Mouse (Mus musculus) cerebellum, adult 8-10 months (tissue): ENCODE results near the gene Aqp12.
"Not testable (repeated sequence)": the region's sequence is repeated elsewhere in the genome, so short reads cannot be mapped to it uniquely, and the experiment has no call there.

ENCODE experiments used
- DNase-seq: peaks from one replicate; pipeline ENCODE4 v3.0.0; 2022

Aqp12 gene

GRCm38 (mm10) chr1:93006061-93006460 is at the start of gene Aqp12:
Gene Aqp12, plus strand, starts transcription at chr1:93006334.
- DNase-seq: no peak

GRCm38 (mm10) chr1:92956571-92957335 is 49.4 kb upstream of the Aqp12 start:
- DNase-seq: peak; percentile 67

GRCm38 (mm10) chr1:92958999-92959398 is 47.1 kb upstream of the Aqp12 start:
- DNase-seq: no peak

- DNase-seq: not testable (repeated sequence)
These were observed 35.3 kb upstream of the Aqp12 start for GRCm38 (mm10) chr1:92970791-92971190.

GRCm38 (mm10) chr1:92971879-92972795 is 34.0 kb upstream of the Aqp12 start:
- DNase-seq: no peak

- DNase-seq: no peak
These were observed 33.3 kb upstream of the Aqp12 start for GRCm38 (mm10) chr1:92972854-92973253.

GRCm38 (mm10) chr1:92976141-92976566 is 30.0 kb upstream of the Aqp12 start:
- DNase-seq: no peak

GRCm38 (mm10) chr1:92978645-92979044 is 27.5 kb upstream of the Aqp12 start:
- DNase-seq: no peak

- DNase-seq: no peak
These were observed 27.0 kb upstream of the Aqp12 start for GRCm38 (mm10) chr1:92979073-92979602.

- no peak for DNase-seq
These were observed 24.9 kb upstream of the Aqp12 start for GRCm38 (mm10) chr1:92981056-92981845.

GRCm38 (mm10) chr1:92982931-92983605 is 23.1 kb upstream of the Aqp12 start:
- no peak for DNase-seq

- no peak for DNase-seq
These were observed 21.1 kb upstream of the Aqp12 start for GRCm38 (mm10) chr1:92984999-92985398.

GRCm38 (mm10) chr1:92988894-92989293 is 17.2 kb upstream of the Aqp12 start:
- no peak for DNase-seq

GRCm38 (mm10) chr1:92989891-92990290 is 16.2 kb upstream of the Aqp12 start:
- DNase-seq: no peak

- DNase-seq: no peak
These were observed 13.8 kb upstream of the Aqp12 start for GRCm38 (mm10) chr1:92992214-92992855.

GRCm38 (mm10) chr1:92992880-92993279 is 13.3 kb upstream of the Aqp12 start:
- no peak for DNase-seq

- no peak for DNase-seq
These were observed 3.1 kb downstream of the Aqp12 start for GRCm38 (mm10) chr1:93009196-93009595.

GRCm38 (mm10) chr1:93010731-93011130 is 4.6 kb downstream of the Aqp12 start:
- no peak for DNase-seq

GRCm38 (mm10) chr1:93012103-93012585 is 6.0 kb downstream of the Aqp12 start:
- no peak for DNase-seq

- no peak for DNase-seq
These were observed 7.2 kb downstream of the Aqp12 start for GRCm38 (mm10) chr1:93013367-93013766.

GRCm38 (mm10) chr1:93014460-93014859 is 8.3 kb downstream of the Aqp12 start:
- peak; percentile 82 for DNase-seq
